Mouse (Mus musculus): ENCODE results near the gene Smpdl3b. TPM values are rescaled to one million over a fixed set of nuclear protein-coding genes. Genes with fewer than 3 reads are reported as not detected.

Gene Smpdl3b
- total RNA-seq, 4 experiments from 2014 or later = 1.4 to 5.1 (median 3.1) TPM

GRCm38 (mm10) chr4:132733071-132733770 lies 23.8 kb downstream of the Smpdl3b start:
- DNase-seq = no peak

GRCm38 (mm10) chr4:132732148-132732684 lies 24.8 kb downstream of the Smpdl3b start, which contains the start of gene Xkr8:
Xkr8 (minus strand) TSS chr4:132732546.
- peak; percentile 86 for DNase-seq

GRCm38 (mm10) chr4:132731616-132732015 lies 25.4 kb downstream of the Smpdl3b start:
- DNase-seq = no peak

- DNase-seq = no peak
These were observed 28.8 kb downstream of the Smpdl3b start for GRCm38 (mm10) chr4:132728233-132728632.

GRCm38 (mm10) chr4:132718251-132718650 lies 38.8 kb downstream of the Smpdl3b start:
- DNase-seq = no peak

- DNase-seq = no peak
These were observed 43.9 kb downstream of the Smpdl3b start for GRCm38 (mm10) chr4:132713181-132713580.

GRCm38 (mm10) chr4:132706885-132707284 lies 50.2 kb downstream of the Smpdl3b start:
- DNase-seq = no peak

GRCm38 (mm10) chr4:132702076-132702475 lies 55.0 kb downstream of the Smpdl3b start:
- no peak for DNase-seq

GRCm38 (mm10) chr4:132693366-132693765 lies 63.7 kb downstream of the Smpdl3b start:
- DNase-seq = no peak

GRCm38 (mm10) chr4:132689634-132690033 lies 67.4 kb downstream of the Smpdl3b start:
- no peak for DNase-seq

Other genes starting within 250 kb of the Smpdl3b start
- 10 to 100 TPM; 13.4 to 16.2 (median 14.4) TPM for gene Sesn2, start 246.8 kb downstream of the Smpdl3b start, total RNA-seq (2022)
- gene Atpif1, start 223.6 kb downstream of the Smpdl3b start, total RNA-seq (2022) = 100 to 1,000 TPM; 275 to 400 (median 333) TPM
- 100 to 1,000 TPM in 2 of 4 experiments, 10 to 100 TPM in 2; 92.6 to 121 (median 106) TPM for gene Dnajc8, start 221.7 kb downstream of the Smpdl3b start, total RNA-seq (2022)
- gene Ptafr, start 193.2 kb downstream of the Smpdl3b start, total RNA-seq (2022) = 1 to 10 TPM; 1.6 to 6.1 (median 3.8) TPM
- gene Eya3, start 118.3 kb downstream of the Smpdl3b start, total RNA-seq (2022) = 10 to 100 TPM; 23.8 to 33.6 (median 32.0) TPM
- gene Xkr8, start 24.7 kb downstream of the Smpdl3b start, total RNA-seq (2022) = 1 to 10 TPM; 5.9 to 7.3 (median 6.6) TPM
- gene Rpa2, start 11.1 kb upstream of the Smpdl3b start, total RNA-seq (2022) = 10 to 100 TPM; 11.4 to 17.0 (median 12.4) TPM
- gene Themis2, start 39.1 kb upstream of the Smpdl3b start, total RNA-seq (2022) = 1 to 10 TPM; 2.1 to 5.9 (median 3.2) TPM
- 10 to 100 TPM; 41.0 to 49.9 (median 44.3) TPM for gene Ppp1r8, start 85.9 kb upstream of the Smpdl3b start, total RNA-seq (2022)
- 10 to 100 TPM; 57.9 to 65.2 (median 60.1) TPM for gene Stx12, start 127.3 kb upstream of the Smpdl3b start, total RNA-seq (2022)
- 10 to 100 TPM; 30.0 to 55.3 (median 45.3) TPM for gene Fam76a, start 165.3 kb upstream of the Smpdl3b start, total RNA-seq (2022)
- under 1 TPM; 0.42 to 0.92 (median 0.64) TPM for gene Fgr, start 216.8 kb upstream of the Smpdl3b start, total RNA-seq (2022)